Mouse (Mus musculus) ovary, postnatal 14 days (tissue): ENCODE data around the gene Ide.

Experiments used
- DNase-seq: peaks from one replicate; pipeline ENCODE4 v3.0.0; 2022; ENCODE audit warnings: low spot score

Ide gene

DNA sequence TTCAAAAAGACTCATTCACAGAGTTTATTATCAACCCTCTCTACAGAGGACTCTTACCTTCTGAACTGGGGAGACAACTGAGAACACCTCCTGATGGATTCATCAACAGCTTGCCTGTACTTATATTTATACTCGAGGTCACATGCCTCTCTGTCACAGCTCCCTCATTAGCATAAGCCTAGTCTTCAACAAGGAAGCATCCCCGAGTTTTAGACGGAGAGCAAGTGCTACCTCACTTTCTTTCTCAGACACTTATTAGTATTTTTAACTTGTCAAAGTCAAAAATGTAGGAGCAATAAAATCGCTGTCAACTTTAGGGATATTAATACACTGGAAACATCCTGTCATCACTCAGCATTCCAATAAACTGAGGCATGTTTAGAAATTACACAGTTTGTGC, at the start of gene Ide:
TSS of gene Ide (minus strand) at position 101 of the 400 bp plus-strand sequence.
- DNase-seq, result no peak

DNA sequence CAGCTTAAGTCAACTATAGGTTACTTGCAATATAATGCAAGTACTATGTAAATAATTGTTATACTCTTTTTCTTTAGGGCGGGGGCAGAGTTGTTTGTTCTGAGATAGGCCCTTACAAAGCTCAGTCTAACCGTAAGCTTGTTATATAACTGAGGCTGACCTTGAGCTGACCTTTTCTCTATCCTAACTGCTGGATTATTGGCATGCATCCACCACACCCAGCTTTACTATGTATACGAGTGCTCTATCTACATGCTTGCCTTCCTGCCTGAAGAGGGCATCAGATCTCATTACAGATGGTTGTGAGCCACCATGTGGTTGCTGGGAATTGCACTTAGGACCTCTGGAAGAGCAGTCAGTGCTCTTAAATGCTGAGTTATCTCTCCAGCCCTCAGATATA, 48.5 kb upstream of the Ide start:
- DNase-seq, result no peak

DNA sequence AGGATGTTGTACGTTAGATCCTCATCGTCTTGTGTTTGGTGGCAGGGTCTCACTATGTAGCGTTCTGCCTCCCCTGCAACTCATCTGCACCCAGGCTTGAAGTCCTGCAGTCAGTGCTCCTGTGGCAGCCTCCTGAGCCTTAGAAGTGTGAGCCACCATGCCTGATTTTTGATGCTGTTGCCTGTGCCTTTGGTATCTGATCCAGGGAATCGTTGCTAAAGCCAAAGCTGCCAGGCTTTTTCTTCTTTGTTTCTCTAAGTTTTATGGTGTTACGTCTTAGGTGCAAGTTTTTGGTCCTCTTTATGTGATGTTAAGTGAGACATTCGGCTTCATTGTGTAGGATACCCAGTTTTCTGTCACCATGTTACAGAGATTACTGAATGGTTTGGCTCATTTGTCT, 41.2 kb upstream of the Ide start:
- DNase-seq, result no peak

DNA sequence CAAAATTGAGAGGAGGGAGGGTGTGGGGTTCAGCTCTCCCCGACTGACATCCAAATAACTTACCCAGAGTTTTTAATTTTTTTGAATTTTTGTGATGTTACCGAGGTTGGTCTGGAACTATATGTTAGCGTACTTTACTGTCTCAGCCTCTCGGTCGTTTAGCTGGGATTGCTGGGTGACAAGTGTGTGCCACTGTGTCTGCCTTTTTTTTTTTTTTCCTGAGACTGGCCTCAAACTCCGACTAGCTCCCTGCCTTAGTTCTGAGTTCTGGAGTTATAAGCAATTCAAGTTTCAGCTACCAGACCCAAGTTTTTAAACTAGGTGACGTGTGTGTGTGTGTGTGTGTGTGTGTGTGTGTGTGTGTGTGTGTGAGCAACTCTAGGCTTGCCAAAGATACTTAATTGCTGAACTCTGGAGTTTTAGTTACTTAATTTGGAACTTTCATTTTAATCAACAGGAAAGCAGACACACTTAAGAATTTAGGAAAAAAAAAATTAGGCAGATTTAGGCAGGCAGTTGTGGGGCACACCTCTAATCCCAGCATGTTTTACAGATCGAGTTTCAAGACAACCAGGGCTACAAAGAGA, 39.8 kb upstream of the Ide start:
- DNase-seq, result no peak

DNA sequence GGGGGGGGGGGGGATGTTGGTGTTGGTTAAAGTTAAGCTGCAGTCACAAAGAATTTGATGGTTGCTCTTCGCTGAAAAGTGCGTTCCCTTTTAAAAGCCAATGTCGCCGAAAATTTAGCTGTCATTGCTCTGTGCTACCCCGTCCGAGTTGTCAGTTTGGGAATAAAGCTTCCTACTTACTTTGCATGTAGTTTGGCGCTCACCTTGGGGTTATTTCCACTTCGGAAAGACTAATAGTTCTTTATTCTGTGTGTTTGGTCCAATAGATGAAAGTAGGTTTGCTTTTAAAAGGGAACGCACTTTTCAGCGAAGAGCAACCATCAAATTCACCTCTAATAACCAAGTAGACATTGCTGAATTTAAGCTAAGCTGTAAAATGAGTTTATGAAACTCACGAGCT, 39.2 kb upstream of the Ide start:
- DNase-seq, result no peak

DNA sequence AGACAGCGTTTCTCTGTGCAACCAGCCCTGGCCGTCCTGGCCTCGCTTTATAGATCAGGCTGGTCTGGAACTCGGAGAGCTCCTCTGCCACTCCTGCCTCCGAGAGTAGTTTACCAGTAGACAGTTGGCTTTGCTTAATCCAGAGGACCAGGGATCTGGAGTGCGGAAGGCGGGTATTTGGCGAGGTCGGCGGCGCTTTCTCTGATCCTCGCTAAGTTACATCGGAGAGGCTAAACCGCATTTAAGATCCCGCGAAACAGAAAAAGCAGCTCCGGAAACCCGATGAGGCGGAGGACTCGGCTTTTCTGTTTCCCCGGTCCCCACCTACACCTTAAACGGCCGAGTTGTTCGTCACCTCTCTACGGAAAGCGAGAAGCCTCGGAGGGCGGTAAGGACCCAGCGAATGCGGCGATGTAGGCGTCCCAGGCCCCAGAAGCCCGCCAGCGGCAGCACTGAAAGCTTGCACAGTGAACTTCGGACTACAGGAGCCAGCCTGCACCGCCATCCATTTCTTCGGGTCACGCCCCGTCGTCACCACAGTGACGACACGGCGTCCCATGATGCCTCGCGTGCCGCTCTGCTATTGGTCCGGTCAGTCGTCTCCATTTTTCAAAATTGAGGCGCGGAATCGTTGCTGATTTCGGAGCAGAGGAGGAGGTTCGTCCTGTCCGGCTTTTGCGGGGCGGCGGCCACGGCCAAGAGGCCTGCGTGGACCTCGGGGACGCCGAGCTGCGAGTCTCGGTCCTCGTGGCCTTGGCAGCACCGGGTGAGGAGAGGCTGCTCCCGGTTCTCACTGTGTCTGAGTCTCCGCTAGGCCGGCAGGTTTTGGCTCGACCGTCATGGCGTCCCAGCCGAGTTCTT, 38.3 kb upstream of the Ide start, which contains the start of gene Kif11:
TSS of gene Kif11 (plus strand) at position 649 of the 861 bp plus-strand sequence.
- DNase-seq, result peak; percentile 96

DNA sequence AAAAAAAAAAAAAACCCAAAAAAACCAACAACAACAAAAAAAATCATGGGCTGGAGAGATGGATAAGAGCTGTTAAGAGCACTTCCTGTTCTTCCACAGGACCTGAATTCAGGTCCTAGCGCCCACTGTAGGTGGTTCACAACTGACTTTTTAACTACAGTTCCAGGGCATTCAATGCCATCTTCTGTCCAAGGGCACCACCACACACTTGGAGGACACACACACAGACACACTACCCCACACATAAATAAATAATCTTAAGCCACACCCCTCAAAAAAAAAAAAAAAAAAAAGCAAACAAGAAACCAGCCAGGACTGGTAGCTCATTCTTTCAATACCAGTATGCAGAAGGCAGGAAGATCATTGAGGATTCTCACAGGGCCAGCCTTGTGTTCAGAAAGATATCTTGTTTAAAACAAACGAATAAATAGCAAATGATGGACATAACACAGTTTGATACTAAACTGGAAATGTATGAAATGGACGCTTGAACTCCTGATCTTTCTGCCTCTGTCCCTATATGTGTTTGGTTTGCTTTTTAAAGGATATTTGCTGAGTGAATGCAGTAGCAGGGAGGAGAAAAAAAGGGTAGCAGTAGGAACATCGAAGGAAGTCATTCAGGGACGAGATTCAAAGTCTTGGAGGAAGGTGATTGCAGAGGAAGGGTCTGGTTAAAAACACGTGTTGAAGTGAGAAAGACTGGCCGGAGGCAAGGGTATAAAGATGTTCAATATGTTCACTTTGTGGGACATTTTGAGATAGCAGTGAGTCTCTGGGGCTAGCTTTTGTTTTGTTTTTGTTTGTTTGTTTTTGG, 37.5 kb upstream of the Ide start:
- DNase-seq, result no peak

DNA sequence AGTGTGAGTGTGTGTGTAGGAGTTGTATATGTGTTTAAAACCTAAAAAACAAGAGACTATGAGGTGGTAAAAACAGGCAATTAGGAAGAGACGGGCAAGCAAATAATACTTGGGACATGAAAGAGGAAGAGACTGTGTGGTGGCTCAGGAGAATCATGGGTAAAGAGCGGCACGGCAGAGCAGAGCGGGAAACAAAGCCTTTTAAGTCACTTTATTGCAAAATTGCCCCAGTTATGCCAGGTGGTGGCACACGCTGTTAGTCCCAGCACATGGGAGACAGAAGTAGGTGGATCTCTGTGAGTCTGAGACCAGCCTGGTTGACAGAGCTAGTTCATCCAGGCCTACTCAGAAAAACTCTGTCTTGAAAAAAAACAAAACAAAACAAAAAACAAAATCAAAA, 32.7 kb upstream of the Ide start:
- DNase-seq, result no peak

DNA sequence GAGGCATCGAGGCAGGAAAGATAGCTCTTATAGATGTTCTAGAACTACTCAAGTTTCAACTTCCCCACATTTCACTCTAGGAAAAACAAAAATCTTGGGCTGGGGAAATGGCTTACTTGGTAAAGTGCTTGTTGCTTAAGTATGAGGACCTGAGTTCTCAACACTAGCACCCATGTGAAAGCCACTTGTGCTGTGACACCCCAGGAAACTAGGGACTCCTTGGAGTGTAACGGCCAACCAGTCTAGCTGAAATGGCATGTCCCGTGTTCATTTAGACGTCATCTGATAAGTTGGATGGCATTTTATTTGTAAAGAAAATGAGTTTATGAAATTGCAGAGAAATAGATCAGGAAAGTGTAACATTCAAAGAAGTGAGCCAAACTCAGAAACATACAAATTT, 32.3 kb upstream of the Ide start:
- DNase-seq, result no peak

DNA sequence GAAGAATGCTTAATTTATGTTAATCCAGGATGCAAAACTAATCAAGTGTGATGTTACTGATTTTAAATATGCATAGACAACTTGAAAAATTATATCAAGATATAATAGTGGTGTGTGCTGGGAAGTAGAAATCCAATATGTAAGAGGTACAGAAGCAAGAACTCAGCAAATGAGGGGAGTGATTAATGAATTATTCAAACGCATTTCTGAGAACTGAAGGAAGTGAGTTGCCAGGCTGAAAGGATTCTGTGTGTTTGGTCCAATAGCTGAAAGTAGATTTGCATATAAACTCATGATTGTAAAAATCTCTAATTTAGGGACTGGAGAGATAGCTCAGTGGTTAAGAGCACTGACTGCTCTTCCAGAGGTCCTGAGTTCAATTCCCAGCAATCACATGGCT, 31.3 kb upstream of the Ide start:
- DNase-seq, result no peak

DNA sequence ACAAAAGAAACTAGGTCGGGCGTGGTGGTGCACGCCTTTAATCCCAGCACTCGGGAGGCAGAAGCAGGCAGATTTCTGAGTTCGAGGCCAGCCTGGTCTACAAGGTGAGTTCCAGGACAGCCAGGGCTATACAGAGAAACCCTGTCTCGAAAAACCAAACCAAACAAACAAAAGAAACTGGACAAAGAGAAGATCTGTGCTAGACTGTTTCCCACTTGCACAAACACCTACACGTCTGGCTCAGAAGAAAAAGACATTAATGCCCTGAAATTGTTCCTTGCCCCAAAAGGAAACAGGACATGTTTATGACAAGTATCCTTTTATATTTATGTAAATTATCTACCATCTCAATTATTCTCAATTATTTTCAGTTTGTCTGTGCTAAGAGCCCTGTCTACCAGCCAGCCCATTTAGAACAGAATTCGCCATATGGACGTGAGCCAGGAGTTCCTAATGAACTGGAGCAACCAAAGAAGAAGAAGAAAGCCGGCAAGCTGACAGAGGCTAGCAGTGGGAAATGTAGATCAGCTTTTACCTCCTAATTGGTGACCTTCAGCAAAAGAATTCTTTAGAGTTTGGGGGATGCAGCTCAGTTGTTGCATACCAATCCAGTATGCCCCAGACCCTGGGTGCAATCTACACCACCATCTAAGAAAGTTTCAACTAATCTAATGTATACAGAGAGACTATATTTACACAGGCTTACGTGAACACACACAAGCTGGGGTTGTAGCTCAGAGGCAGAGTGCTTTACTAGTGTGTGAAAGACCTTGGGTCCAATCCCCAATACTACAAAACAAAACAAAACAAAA, 25.7 kb upstream of the Ide start:
- DNase-seq, result no peak

DNA sequence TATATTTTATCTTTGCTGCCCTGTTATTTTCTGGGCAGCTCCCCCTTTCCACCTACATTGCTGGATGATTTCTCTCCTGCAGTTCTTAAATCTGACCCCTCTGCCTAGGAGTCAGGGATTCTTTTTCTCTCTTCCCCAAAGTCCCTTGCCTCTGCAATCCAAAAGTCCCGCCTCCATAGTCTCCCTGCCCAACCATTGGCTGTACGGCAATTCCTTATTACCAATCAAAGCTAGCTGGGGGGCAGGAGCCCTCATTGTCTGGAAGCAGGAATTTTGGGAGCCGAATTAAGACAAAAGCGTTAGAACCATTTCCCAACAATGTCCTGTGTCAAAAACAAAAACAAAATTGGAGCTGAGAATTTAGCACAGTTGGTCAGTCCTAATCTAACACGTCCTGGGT, 24.9 kb upstream of the Ide start:
- no peak for DNase-seq

DNA sequence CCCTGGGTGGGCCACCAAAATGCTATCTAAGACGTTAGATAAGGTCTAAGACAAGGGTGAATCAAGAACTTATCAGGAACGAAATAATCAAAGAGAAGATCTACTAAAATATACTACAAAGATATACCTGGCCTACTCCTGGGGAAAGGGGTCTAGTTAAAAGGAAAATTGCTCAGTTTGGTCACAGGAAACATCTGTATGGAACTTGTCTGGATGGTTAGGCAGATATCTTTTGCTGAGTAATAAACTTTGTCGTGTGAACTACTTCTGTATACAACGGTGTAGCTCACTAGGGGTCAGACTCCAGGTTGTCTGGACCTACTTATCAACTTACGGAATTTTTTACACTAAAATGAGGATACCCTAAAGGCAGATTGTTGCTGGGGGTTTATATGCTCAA, 22.4 kb upstream of the Ide start:
- DNase-seq, result no peak

DNA sequence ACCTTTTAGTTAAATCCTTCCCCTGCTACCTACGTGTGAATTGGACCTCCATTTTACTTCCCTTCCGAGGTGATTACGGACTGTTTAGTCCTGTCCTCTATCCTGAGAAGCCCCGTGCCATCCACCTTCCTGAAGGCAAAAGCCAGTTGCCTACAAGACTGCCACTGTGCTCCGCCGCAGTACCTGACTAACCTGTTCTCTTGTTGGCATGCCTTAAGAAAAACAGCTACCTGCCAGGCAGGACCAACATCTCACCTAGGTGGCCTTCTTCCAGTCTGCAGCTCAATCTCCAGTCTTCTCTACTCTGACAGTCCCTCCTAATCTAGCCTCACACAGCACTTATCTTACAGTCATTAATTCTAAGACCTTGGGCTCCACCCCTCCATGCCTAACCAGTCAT, 15.7 kb upstream of the Ide start:
- DNase-seq, result no peak

DNA sequence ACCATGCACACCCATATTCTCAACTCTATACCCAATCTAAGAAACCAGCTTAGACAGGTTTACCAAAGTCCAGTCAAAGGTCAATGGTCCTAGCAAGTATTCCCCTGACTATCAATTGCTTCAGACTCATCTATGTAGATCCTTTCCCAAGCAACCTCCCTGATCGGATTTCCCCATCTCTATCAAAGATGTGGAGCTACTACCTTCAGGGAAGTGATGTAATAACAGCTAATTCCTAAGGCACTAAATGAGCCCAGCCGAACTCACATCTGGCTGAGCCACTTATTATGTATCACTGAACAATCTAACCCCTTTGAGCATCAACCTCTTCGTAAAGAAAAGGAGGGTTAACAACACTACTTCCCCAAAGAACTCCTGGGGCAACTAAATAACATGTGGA, 15.1 kb upstream of the Ide start:
- no peak for DNase-seq

DNA sequence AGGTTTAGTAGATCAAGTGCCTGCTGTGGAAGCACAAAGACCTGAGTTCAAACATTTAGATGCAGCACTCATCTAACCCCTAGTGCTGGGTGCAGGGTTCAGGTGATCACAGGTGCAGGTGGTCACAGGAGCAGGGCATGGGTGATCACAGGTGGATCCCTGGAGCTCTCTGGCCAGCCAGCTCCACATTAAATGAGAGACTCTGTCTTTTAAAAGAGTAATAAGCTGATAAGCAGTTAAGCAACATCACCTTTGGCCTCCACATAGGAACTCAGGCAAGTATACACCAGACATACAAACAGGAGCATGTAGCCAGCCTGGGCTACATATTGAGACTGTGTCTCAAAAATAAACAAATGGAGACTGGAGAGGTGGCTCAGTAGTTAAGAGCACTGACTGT, 11.3 kb upstream of the Ide start:
- DNase-seq, result no peak

DNA sequence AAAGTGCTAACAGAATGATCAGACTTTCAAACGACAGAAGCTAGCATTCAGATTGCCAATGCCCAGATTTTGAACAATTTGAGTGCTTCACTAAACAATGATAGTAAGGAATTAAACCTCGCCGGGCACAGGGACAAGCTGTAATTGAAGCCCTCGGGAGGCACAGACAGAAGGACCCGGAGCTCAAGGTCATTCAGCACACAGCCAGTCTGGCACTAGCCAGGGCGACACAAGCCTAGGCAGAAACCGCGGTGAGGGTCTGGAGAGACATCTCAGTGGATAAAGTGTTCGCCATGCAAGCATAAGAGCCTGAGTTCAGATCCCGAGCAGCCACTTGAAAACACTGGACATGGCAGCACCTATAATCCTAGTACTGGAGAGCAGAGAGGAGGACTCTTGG, 10.7 kb upstream of the Ide start:
- no peak for DNase-seq

DNA sequence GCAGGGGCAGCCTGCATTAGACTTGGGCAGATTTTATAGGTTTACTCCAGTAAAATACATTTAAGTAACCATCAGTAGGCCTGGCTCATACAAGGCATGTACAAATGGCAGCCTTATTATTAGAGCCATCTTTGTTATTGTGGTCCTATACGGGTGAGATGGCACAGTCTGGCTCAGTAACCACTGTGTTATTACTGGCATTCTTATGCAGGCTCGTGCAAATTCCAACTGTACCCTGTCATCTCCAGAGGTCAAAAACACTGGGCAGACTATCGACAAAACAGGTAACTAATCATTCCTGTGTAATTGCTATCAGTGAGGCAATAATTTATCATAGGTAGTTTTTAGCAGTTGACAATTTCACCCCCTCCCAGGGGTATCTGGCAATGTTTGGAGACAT, 8.6 kb upstream of the Ide start:
- no peak for DNase-seq

DNA sequence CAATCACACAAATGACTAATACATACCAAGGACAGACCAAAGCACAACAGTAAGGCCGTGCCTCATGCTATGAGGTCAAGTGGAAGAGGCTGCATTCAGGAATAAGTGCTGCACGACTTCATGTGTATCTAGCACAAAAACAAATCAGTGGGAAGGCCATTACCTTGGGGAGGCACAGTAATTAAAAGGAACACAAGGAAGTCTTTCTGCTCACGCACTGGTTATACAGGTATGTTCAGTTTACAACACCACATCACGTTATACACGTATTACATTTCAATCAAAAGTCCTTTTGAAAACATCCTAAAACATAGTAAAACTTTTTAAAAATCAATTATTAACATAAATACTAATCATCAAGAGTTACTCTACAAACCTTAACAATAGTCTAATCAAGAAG, 6.2 kb upstream of the Ide start:
- DNase-seq, result no peak

DNA sequence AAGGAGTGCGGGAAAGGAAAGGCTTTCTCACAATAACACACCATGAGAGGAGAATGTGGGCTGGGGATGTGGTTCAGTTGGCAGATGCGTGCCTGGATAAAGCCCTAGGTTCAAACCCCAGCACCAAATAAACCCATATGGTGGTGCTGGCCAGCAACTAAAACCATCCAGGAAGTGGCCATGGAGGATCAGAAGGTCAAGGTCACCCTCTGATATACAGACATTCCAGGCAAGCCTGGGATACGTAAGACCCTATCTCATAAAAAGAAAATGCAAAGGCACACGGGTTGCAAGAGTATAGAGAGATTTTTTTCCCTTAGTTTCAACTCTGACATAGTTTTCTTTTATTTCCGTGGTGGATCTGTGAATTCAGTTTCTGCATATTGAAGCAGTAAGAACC, 3.3 kb upstream of the Ide start:
- DNase-seq, result no peak

DNA sequence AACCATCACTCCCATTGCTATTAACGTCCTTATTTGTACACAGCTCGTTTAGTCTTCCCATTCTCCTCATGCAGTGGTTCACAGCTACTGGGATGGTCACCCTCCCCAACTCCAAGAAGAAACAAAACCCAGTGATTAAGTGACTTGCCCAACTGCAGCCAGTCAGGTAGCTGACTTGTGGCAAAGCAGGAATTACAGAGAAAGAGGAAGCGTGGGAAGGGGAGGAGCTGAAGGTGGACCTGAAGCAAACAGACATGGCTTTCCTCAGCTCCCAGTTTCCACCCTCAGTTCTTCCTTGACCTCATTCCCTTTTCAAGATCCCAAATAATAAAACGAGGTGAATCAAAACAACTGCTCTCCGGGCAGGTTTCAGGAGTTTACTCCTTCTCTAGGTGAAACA, 2.8 kb upstream of the Ide start:
- DNase-seq, result no peak

DNA sequence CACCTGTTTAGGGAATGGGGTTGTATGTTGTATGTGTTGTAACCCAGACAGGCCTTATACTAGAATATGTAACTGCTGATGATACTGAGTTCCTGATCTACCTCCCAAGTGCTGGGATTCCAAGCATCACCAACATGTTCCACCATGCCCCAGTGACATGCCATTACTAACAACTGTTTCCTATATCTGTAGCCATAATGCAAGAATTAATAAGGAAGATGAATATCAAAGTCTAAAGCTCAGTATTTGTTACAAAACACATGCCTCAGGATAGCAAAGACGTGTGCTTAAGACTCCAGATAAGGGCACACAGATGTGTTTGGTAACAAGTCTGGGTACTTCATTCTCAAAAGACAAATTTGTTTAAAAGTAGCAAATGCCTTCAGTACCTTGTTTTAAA, 2.3 kb downstream of the Ide start:
- DNase-seq, result no peak
